ENCODE assay signal across 8 mouse cellular contexts in the genomic region with DNA sequence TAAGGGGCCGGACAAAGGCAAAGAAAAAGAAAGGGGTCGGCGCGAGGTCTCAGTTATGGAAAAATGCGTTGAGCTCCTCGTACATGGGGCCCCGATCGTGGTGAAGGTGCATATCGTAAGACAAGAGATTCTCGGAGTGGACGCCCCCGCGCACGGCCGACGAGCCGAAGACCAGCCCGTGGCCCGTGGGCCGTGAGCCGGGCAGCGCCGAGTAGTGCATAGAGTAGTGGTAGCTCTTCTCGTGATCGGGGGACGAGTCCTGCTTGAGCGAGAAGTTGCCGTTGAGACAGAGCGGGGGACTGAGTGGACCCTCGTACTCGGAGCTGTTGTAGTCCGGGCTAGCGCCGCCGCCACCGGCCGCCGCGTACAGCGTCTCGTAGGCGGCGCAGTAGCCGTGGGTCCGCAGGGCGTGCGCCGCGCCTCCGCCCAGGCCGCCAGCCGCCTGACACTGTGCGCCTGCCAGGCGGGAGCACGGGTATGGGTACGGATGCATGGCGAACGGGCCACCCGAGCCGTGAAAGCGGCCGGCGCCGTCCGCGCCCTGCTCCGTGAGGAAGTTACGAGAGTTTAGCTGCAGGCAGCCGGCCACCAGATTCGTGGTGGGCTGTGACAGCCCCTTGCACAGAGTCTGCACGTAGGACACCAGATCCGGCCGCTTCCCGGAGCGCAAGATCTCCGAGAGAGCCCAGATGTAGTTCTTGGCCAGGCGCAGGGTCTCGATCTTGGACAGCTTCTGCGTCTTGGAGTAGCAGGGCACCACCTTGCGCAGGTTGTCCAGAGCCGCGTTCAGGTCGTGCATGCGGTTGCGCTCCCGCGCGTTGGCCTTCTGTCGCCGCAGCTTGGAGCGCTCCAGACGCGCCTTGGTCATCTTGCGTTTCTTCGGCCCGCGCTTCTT. TPM values are rescaled to one million over a fixed set of nuclear protein-coding genes. Genes with fewer than 3 reads are reported as not detected.
DNase-seq lines count a peak whose midpoint lies in the region; ATAC-seq lines count a peak whose summit lies in the region.

No protein-coding gene starts in this region.

- H3K4me2 ChIP-seq in liver, embryonic 11.5 days = peak overlapping the region; percentile 6
- H3K4me2 ChIP-seq in hindbrain, embryonic 11.5 days (replicated peaks; ENCODE audit: low read depth, low read length) = peak overlapping the region; percentile 38
- peak overlapping the region; percentile 50 for H3K4me2 ChIP-seq in midbrain, embryonic 14.5 days (ENCODE audit: low read length)

- 2% methylated on average over 96 of the region's 97 CpGs for WGBS in liver, embryonic 11.5 days
- WGBS in hindbrain, embryonic 11.5 days = under 1% methylated on average over 97 of the region's 97 CpGs
- WGBS in midbrain, embryonic 14.5 days = under 1% methylated on average over 97 of the region's 97 CpGs

- no peaks in the 10 kb centered on the region for H3K9me3 ChIP-seq in liver, embryonic 11.5 days (ENCODE audit: control insufficient read depth, low read length)
- H3K9me3 ChIP-seq in hindbrain, embryonic 11.5 days (ENCODE audit: control insufficient read depth, low read length) = no peaks in the 10 kb centered on the region
- H3K9me3 ChIP-seq in midbrain, embryonic 14.5 days (ENCODE audit: control insufficient read depth, low read length) = no peaks in the 10 kb centered on the region

- no peak overlapping the region for H3K27ac ChIP-seq in liver, embryonic 11.5 days (ENCODE audit: low read depth, low read length)
- no peak overlapping the region for H3K27ac ChIP-seq in hindbrain, embryonic 11.5 days (ENCODE audit: low read depth, low read length)
- H3K27ac ChIP-seq in midbrain, embryonic 14.5 days (replicated peaks; ENCODE audit: low read depth, low read length) = peak overlapping the region; percentile 66

- peaks cover 100% of the 10 kb centered on the region for H3K27me3 ChIP-seq in liver, embryonic 11.5 days (replicated peaks; ENCODE audit: control insufficient read depth, insufficient read depth, low read length)
- H3K27me3 ChIP-seq in hindbrain, embryonic 11.5 days (ENCODE audit: control insufficient read depth, insufficient read depth, low read length) = peaks cover 98% of the 10 kb centered on the region
- H3K27me3 ChIP-seq in midbrain, embryonic 14.5 days (ENCODE audit: control insufficient read depth, insufficient read depth, low read length) = peaks cover 91% of the 10 kb centered on the region

- no peak overlapping the region for H3K9ac ChIP-seq in liver, embryonic 11.5 days (ENCODE audit: low read depth, low read length)
- H3K9ac ChIP-seq in hindbrain, embryonic 11.5 days (ENCODE audit: low read depth, low read length) = no peak overlapping the region
- peak overlapping the region; percentile 57 for H3K9ac ChIP-seq in midbrain, embryonic 14.5 days (replicated peaks; ENCODE audit: low read length)

- ATAC-seq in liver, embryonic 11.5 days (replicated peaks; ENCODE audit: low FRiP score) = no peak
- ATAC-seq in hindbrain, embryonic 11.5 days (ENCODE audit: low FRiP score) = no peak
- no peak for ATAC-seq in midbrain, embryonic 14.5 days (ENCODE audit: low FRiP score, low TSS enrichment)
- no peak for ATAC-seq in monocyte, adult 5-6 weeks (replicated peaks; ENCODE audit: insufficient number of reproducible peaks, low FRiP score, low TSS enrichment, poor library complexity, severe bottlenecking)

- H3K36me3 ChIP-seq in liver, embryonic 11.5 days (ENCODE audit: control insufficient read depth, insufficient read depth, low read length) = no peaks in the 10 kb centered on the region
- no peaks in the 10 kb centered on the region for H3K36me3 ChIP-seq in hindbrain, embryonic 11.5 days (ENCODE audit: control insufficient read depth, insufficient read depth, low read length)
- H3K36me3 ChIP-seq in midbrain, embryonic 14.5 days (ENCODE audit: control insufficient read depth, insufficient read depth, low read length) = no peaks in the 10 kb centered on the region

- peak overlapping the region; percentile 30 for H3K4me3 ChIP-seq in liver, embryonic 11.5 days (ENCODE audit: low read depth, low read length)
- peak overlapping the region; percentile 23 for H3K4me3 ChIP-seq in hindbrain, embryonic 11.5 days (ENCODE audit: low read depth, low read length)
- peak overlapping the region; percentile 37 for H3K4me3 ChIP-seq in midbrain, embryonic 14.5 days (replicated peaks; ENCODE audit: low read depth, low read length)

- DNase-seq in liver, embryonic 11.5 days (ENCODE audit: low spot score) = no peak
- no peak for DNase-seq in liver
- peak; percentile 73 to 81 for DNase-seq in cerebellum, postnatal 25 days
- peak; percentile 69 for DNase-seq in hindbrain, embryonic 11.5 days (ENCODE audit: low spot score)
- peak; percentile 46 for DNase-seq in midbrain, embryonic 14.5 days
- no peak for DNase-seq in frontal cortex, postnatal 10 days (ENCODE audit: low spot score in 2 of 2)
- no peak for DNase-seq in spleen, adult 12 weeks (ENCODE audit: low spot score)

- peaks cover 4% of the 10 kb centered on the region; the same call in 1 of the 2 replicates for H3K4me1 ChIP-seq in liver, embryonic 11.5 days (replicated peaks; ENCODE audit: control insufficient read depth, insufficient read depth, low read length)
- peaks cover 6% of the 10 kb centered on the region; the same call in 1 of the 2 replicates for H3K4me1 ChIP-seq in hindbrain, embryonic 11.5 days (replicated peaks; ENCODE audit: control insufficient read depth, insufficient read depth, low read length)
- H3K4me1 ChIP-seq in midbrain, embryonic 14.5 days (ENCODE audit: control insufficient read depth, insufficient read depth, low read length) = peaks cover 8% of the 10 kb centered on the region; the same call in 1 of the 2 replicates

RNA-seq across cellular contexts. Expression of gene Neurod2, which starts 2.1 kb away (rescaled TPM):
- polyA plus RNA-seq in liver, embryonic 11.5 days (2014; fragmentation: Nextera tagmentation; extraction: Ambion mirVana) = 0.10 and 0.18 TPM in 2 replicates
- polyA plus RNA-seq in hindbrain, embryonic 11.5 days (2014; fragmentation: Nextera tagmentation; extraction: Ambion mirVana) = 0.27 and 0.36 TPM in 2 replicates
- polyA plus RNA-seq in midbrain, embryonic 14.5 days (2014; fragmentation: Nextera tagmentation; extraction: Ambion mirVana) = 10.9 and 12.7 TPM in 2 replicates
- not detected in 3 replicates for total RNA-seq in monocyte, adult 5-6 weeks (2017)

RNA-seq across cellular contexts. Expression of gene Ppp1r1b, which starts 20.8 kb away (rescaled TPM):
- polyA plus RNA-seq in liver, embryonic 11.5 days (2014; fragmentation: Nextera tagmentation; extraction: Ambion mirVana) = 0.38 TPM in 1 of 2 replicates, not detected in the other
- 0.29 and 0.70 TPM in 2 replicates for polyA plus RNA-seq in hindbrain, embryonic 11.5 days (2014; fragmentation: Nextera tagmentation; extraction: Ambion mirVana)
- 0.95 and 1.2 TPM in 2 replicates for polyA plus RNA-seq in midbrain, embryonic 14.5 days (2014; fragmentation: Nextera tagmentation; extraction: Ambion mirVana)
- not detected in 3 replicates for total RNA-seq in monocyte, adult 5-6 weeks (2017)

RNA-seq across cellular contexts. Expression of gene Stard3, which starts 30.8 kb away (rescaled TPM):
- polyA plus RNA-seq in liver, embryonic 11.5 days (2014; fragmentation: Nextera tagmentation; extraction: Ambion mirVana) = 25.3 and 28.9 TPM in 2 replicates
- 40.1 and 43.2 TPM in 2 replicates for polyA plus RNA-seq in hindbrain, embryonic 11.5 days (2014; fragmentation: Nextera tagmentation; extraction: Ambion mirVana)
- polyA plus RNA-seq in midbrain, embryonic 14.5 days (2014; fragmentation: Nextera tagmentation; extraction: Ambion mirVana) = 34.5 and 36.0 TPM in 2 replicates
- 29.2 to 57.7 TPM (median 50.9 TPM) in 3 replicates for total RNA-seq in monocyte, adult 5-6 weeks (2017)

RNA-seq across cellular contexts. Expression of gene Tcap, which starts 56.2 kb away (rescaled TPM):
- polyA plus RNA-seq in liver, embryonic 11.5 days (2014; fragmentation: Nextera tagmentation; extraction: Ambion mirVana) = 0.65 and 0.89 TPM in 2 replicates
- 0.53 and 0.54 TPM in 2 replicates for polyA plus RNA-seq in hindbrain, embryonic 11.5 days (2014; fragmentation: Nextera tagmentation; extraction: Ambion mirVana)
- 0.31 TPM in 1 of 2 replicates, not detected in the other for polyA plus RNA-seq in midbrain, embryonic 14.5 days (2014; fragmentation: Nextera tagmentation; extraction: Ambion mirVana)
- 1.6 TPM in 1 of 3 replicates, not detected in the others for total RNA-seq in monocyte, adult 5-6 weeks (2017)

RNA-seq across cellular contexts. Expression of gene Pnmt, which starts 58.9 kb away (rescaled TPM):
- polyA plus RNA-seq in liver, embryonic 11.5 days (2014; fragmentation: Nextera tagmentation; extraction: Ambion mirVana) = 0.53 and 0.88 TPM in 2 replicates
- polyA plus RNA-seq in hindbrain, embryonic 11.5 days (2014; fragmentation: Nextera tagmentation; extraction: Ambion mirVana) = 0.54 and 0.93 TPM in 2 replicates
- polyA plus RNA-seq in midbrain, embryonic 14.5 days (2014; fragmentation: Nextera tagmentation; extraction: Ambion mirVana) = 0.62 and 1.1 TPM in 2 replicates
- not detected in 3 replicates for total RNA-seq in monocyte, adult 5-6 weeks (2017)

Comparison
In these comparisons a context has a peak if more than half of its experiments do, and no peak if none do; other contexts are left out.
1. DNase-seq: peak in cerebellum, postnatal 25 days (2 of 2), hindbrain, embryonic 11.5 days (single experiment) and midbrain, embryonic 14.5 days (single experiment); none in liver, embryonic 11.5 days (single experiment), liver (single experiment), frontal cortex, postnatal 10 days (0 of 2) and spleen, adult 12 weeks (single experiment).
2. Peak in every context shown above with its lines, with median percentiles within 50 percentile points of each other: H3K4me2 ChIP-seq and H3K4me3 ChIP-seq.